18 mouse cellular contexts compared by ENCODE assay signal in genomic region chr16:92705564-92706458, GRCm38 (mm10).
A peak's percentile ranks its signal among the peaks of the same experiment; 100 is the strongest.
DNase-seq lines count a peak whose midpoint lies in the region; ATAC-seq and TF ChIP-seq lines count a peak whose summit lies in the region.
"Had no signal": no experiment of that assay in that cellular context is flagged by ENCODE, and none has a peak within 500 bp of the region (broad histone marks: within the 10 kb centered on the region; RNA-seq: fewer than 3 reads in every experiment).

No protein-coding gene starts in this region.

- no peak overlapping the region for H3K9ac ChIP-seq in limb, embryonic 13.5 days
- no peak overlapping the region for H3K9ac ChIP-seq in intestine, embryonic 16.5 days (ENCODE audit: low read depth, low read length)
- no peak overlapping the region for H3K9ac ChIP-seq in hindbrain, embryonic 12.5 days

- no peaks in the 10 kb centered on the region for H3K9me3 ChIP-seq in limb, embryonic 13.5 days
- H3K9me3 ChIP-seq in limb, embryonic 10.5 days (replicated peaks), result no peaks in the 10 kb centered on the region
- no peaks in the 10 kb centered on the region for H3K9me3 ChIP-seq in intestine, embryonic 16.5 days (ENCODE audit: control insufficient read depth, low read length)
- H3K9me3 ChIP-seq in hindbrain, embryonic 12.5 days (replicated peaks), result no peaks in the 10 kb centered on the region
- H3K9me3 ChIP-seq: heart, embryonic 10.5 days; megakaryocyte, embryonic 14.5 days had no signal

- peaks cover 39% of the 10 kb centered on the region for H3K4me1 ChIP-seq in limb, embryonic 13.5 days
- peaks cover 13% of the 10 kb centered on the region for H3K4me1 ChIP-seq in limb, embryonic 10.5 days
- H3K4me1 ChIP-seq in bone marrow, adult 2 months (ENCODE audit: control insufficient read depth, insufficient read depth, low read length), result peaks cover 10% of the 10 kb centered on the region
- peaks cover 13% of the 10 kb centered on the region; the same call in 1 of the 2 replicates for H3K4me1 ChIP-seq in intestine, embryonic 16.5 days (ENCODE audit: control insufficient read depth, insufficient read depth, low read length)
- H3K4me1 ChIP-seq in hindbrain, embryonic 12.5 days, result no peaks in the 10 kb centered on the region
- H3K4me1 ChIP-seq: heart, embryonic 10.5 days had no signal

- H3K27ac ChIP-seq in limb, embryonic 13.5 days, result 0 out of 2 replicates have a peak overlapping the region, but pooled peaks have one; percentile 15
- no peak overlapping the region for H3K27ac ChIP-seq in limb, embryonic 10.5 days
- peak overlapping the region; percentile 14; the same call in 1 of the 2 replicates for H3K27ac ChIP-seq in bone marrow, adult 2 months (ENCODE audit: control insufficient read depth, insufficient read depth, low read depth, low read length, poor library complexity)
- peak overlapping the region; percentile 3; the same call in 1 of the 2 replicates for H3K27ac ChIP-seq in intestine, embryonic 16.5 days (ENCODE audit: low read length)
- H3K27ac ChIP-seq in hindbrain, embryonic 12.5 days, result no peak overlapping the region
- H3K27ac ChIP-seq: heart, embryonic 10.5 days had no signal

- no peak for ATAC-seq in limb, embryonic 13.5 days (ENCODE audit: low FRiP score, low read depth)
- peak; percentile 77 for ATAC-seq in intestine, embryonic 16.5 days
- ATAC-seq in hindbrain, embryonic 12.5 days (ENCODE audit: low FRiP score), result no peak
- ATAC-seq: forebrain, embryonic 16.5 days; lung, postnatal 0 days had no signal

- no peak for TF ChIP-seq CTCF in bone marrow, adult 2 months (IDR thresholded peaks at IDR 0.05; ENCODE audit: control insufficient read depth, insufficient read depth, low read length)

- H3K27me3 ChIP-seq in limb, embryonic 13.5 days, result peaks cover 31% of the 10 kb centered on the region
- H3K27me3 ChIP-seq in limb, embryonic 10.5 days (ENCODE audit: low read depth, poor library complexity, severe bottlenecking), result peaks cover 73% of the 10 kb centered on the region
- H3K27me3 ChIP-seq in intestine, embryonic 16.5 days (replicated peaks; ENCODE audit: control insufficient read depth, insufficient read depth, low read length), result peaks cover 3% of the 10 kb centered on the region; the same call in 1 of the 2 replicates
- H3K27me3 ChIP-seq in hindbrain, embryonic 12.5 days, result peaks cover 22% of the 10 kb centered on the region
- H3K27me3 ChIP-seq: megakaryocyte, embryonic 14.5 days had no signal

- H3K36me3 ChIP-seq in limb, embryonic 13.5 days, result no peaks in the 10 kb centered on the region
- no peaks in the 10 kb centered on the region for H3K36me3 ChIP-seq in limb, embryonic 10.5 days
- no peaks in the 10 kb centered on the region for H3K36me3 ChIP-seq in intestine, embryonic 16.5 days (ENCODE audit: control insufficient read depth, insufficient read depth, low read length)
- H3K36me3 ChIP-seq in hindbrain, embryonic 12.5 days, result no peaks in the 10 kb centered on the region
- H3K36me3 ChIP-seq: heart, embryonic 10.5 days had no signal

- no peak overlapping the region for H3K4me3 ChIP-seq in limb, embryonic 13.5 days
- no peak overlapping the region for H3K4me3 ChIP-seq in limb, embryonic 10.5 days
- no peak overlapping the region for H3K4me3 ChIP-seq in bone marrow, adult 2 months (replicated peaks; ENCODE audit: control insufficient read depth, low read depth, low read length)
- H3K4me3 ChIP-seq in intestine, embryonic 16.5 days (ENCODE audit: low read length), result no peak overlapping the region
- H3K4me3 ChIP-seq in hindbrain, embryonic 12.5 days, result no peak overlapping the region
- H3K4me3 ChIP-seq: heart, embryonic 10.5 days; megakaryocyte, embryonic 14.5 days had no signal

- no peak overlapping the region for H3K4me2 ChIP-seq in limb, embryonic 13.5 days (replicated peaks)
- no peak overlapping the region for H3K4me2 ChIP-seq in intestine, embryonic 16.5 days (ENCODE audit: low read depth, low read length)
- no peak overlapping the region for H3K4me2 ChIP-seq in hindbrain, embryonic 12.5 days (replicated peaks)
- H3K4me2 ChIP-seq: liver, embryonic 11.5 days had no signal

- no peak for DNase-seq in limb, embryonic 10.5 days (ENCODE audit: low spot score)
- DNase-seq in 3T3-L1 (ENCODE audit: low read depth, low spot score), result peak; percentile 69
- DNase-seq in adrenal gland, postnatal 25 days, result no peak
- DNase-seq: adrenal gland, adult 2 months; cerebellum, adult 11-12 months; cerebellum, postnatal 36 days; kidney, adult 9 months; midbrain, embryonic 14.5 days; right cerebral cortex, postnatal 14 days had no signal

- WGBS in limb, embryonic 13.5 days, result 41% methylated on average over 7 of the region's 7 CpGs
- WGBS in limb, embryonic 10.5 days, result 77% methylated on average over 7 of the region's 7 CpGs
- WGBS in bone marrow, adult 2 months, result 35% methylated on average over 7 of the region's 7 CpGs
- WGBS in intestine, embryonic 16.5 days, result 44% methylated on average over 7 of the region's 7 CpGs
- 75% methylated on average over 7 of the region's 7 CpGs for WGBS in hindbrain, embryonic 12.5 days

- no peak for TF ChIP-seq POLR2A in bone marrow, adult 2 months (IDR thresholded peaks at IDR 0.05; ENCODE audit: borderline replicate concordance, control insufficient read depth, low read depth, low read length)

Comparison
In these comparisons a context has a peak if more than half of its experiments do, and no peak if none do; other contexts are left out.
1. H3K27ac ChIP-seq: peak in limb, embryonic 13.5 days (single experiment), bone marrow, adult 2 months (single experiment) and intestine, embryonic 16.5 days (single experiment); none in limb, embryonic 10.5 days (single experiment) and hindbrain, embryonic 12.5 days (single experiment).